Mouse (Mus musculus): ENCODE results near the gene Krt20. TPM values are rescaled to one million over a fixed set of nuclear protein-coding genes. Genes with fewer than 3 reads are reported as not detected.

Krt20 gene
- 0.30 and 0.96 TPM in 2 replicates for total RNA-seq (2021)
- long read RNA-seq, experiment 1: 0 reads
- long read RNA-seq, experiment 2, partial matches to known transcripts: 0 of 2 reads
- long read RNA-seq, experiment 2, other reads (novel, unspliced or antisense): 0 of 2 reads

DNA sequence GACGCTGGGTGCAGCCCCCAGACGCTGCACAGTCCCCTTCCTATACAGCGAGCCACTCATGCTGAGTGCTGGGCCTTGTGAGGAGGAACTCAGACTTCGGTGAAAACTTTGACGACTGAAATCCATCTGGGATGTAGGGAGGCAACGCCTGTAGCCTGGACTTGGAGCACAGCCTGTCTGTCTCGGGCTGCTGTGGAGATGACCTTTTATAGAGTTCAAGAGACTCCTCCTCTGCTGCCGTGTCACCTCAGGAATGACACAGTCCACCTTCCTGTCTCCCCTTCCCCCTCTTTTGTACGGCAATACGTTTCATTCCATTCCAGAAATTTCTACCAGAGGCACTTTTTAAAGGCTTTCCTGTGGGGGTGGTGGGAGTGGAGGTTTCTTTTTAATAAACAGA is at the start of gene Krt20:
Gene Krt20, minus strand, starts transcription at position 179 of the 400 bp plus-strand sequence.
- no peak for DNase-seq

DNA sequence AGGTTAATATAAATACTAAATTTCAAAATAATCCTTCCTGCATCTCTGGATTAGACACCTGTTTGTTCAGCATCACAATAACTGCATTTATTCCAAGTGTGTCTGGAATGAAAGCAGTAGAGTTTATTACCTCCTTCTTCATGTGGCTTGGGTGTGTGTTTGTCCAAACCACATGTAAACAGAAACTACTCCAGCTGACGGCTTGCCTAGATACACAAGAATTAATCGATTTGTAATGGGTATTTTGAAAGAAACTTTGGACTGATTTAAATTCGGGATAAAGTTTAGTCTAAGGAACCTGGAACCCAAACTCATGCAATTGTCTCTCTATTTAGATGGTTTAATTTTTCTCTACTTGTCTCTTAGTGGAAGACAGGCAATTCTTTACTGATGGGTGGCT is 37.0 kb upstream of the Krt20 start:
- DNase-seq: no peak

DNA sequence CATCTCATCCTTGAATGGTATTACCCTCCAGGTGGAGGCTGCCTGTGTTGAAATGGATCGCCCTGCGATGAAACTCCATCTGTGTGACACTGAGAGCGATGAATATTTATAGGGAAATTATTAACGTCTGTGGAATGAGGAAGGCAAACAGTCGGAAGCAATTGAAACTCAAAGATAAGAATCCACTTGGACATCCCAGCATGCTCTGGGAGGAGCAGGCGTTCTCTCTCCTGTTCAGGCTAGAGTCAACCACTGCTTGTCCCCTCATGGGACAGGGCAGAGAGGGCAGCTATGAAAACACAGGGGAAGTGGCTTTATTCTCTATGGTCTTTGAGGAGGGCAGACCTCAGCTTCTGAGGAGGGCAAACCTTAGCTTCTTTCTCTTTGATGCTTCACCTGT is 35.5 kb upstream of the Krt20 start:
- DNase-seq: no peak

DNA sequence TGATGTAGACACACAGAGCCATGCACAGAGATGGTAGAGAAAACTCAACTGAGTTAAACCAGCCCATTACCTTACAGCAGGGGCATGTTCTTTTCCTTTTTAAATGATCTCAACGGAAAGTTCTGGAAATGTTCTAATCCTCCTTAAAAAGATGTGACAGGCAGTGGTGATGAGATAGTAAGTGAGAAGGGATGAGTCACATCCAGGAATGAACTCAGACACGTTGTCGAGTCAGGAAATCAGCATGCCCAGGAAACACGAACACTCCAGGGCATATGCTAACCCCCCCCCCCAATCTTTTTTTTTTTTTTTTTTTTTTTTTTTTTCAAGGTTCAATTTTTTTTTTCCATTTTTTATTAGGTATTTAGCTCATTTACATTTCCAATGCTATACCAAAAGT is 34.5 kb upstream of the Krt20 start:
- DNase-seq: no peak

DNA sequence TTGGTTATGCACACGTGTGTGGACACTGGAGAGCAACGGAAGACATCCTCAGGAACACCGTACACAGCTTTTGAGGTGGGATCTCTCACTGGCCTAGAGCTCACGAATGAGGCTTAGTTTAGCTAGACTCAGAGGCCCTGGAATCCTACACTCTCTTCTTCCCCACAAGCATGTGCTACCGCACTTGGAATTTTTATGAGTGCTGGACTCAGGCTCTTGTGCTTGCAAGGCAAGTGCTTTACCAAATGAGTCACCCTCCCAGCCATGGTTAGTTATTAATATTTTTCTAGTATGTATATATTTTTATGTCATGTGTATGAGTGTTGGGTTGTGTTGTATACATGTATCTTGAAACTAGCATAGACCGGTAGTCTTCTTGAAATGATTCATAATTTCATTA is 34.0 kb upstream of the Krt20 start:
- no peak for DNase-seq

DNA sequence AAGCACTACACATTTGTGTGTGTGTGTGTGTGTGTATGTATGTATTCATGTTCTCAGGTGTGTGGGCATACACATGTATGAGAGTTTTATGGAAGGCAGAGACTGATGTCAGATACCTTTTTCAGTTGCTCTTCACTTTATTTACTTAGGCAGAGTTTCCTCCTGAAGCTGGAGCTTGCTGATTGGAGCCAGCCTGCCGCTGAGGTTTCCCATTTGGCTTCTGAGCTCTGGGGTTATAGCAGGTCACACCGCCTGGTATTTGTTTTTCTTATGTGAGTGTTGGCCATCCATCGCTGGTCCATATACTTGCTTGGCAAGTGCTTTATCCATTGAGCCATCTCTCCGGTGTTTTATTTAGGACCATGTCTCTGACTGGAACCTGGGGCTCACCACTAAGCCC is 31.3 kb upstream of the Krt20 start:
- DNase-seq: no peak

DNA sequence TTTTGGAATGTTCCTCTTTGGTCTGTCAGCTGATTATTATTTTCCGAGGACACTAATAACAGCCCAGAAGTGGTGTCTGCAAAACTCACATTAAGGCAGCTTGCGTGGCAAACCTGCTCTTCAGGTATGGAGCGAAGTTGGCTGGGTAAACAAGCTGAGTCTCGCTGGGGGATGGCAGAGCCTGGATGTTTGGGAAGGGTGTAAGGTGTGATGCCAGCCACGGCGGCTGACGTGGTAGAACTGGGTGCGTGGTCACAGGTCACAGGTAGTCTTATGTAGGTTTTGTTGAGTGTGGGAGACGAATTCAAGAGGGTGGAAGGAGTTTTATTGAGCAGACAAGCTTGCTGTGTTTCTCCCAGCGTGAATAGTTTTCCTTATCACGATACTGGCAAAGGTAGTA is 30.6 kb upstream of the Krt20 start:
- DNase-seq: no peak

DNA sequence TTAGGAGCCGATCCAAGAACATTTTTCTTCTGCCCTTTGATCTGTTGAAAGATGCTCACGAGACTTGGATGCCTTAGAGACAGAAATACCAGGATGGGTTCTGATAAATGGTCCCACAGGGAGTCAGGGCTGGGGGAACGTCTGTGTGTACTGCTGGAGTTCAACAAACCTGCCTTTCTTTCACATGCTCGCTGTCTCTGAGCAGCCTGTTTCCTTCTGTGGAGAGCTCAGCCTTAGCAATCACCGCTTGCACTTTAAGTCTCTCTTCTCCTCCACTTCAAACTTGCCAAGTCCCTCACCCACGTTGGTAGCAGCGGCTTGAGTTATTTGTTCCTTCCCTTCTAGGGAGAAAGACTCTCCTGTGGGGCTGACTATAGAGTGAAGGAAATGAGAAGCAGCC is 28.4 kb upstream of the Krt20 start:
- DNase-seq: no peak

DNA sequence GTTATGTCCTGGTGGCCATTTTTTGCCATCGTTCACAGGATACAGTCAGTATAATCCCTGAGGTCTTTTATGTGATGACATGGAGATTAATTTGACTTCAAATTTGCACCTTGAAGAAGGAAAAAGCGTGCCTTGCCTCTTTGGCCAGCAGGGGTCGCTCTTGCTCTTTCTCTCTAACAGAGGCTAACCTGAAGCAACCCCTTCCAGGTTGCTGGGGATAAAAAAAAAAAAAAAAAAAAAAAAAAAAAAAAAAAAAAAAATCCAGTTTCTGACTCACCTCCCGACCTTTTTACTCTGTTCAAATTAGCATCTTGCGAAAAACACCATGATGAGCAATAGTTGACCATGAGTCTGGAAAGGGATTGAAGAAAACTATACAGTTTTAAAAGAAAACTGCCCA is 26.9 kb upstream of the Krt20 start:
- peak; percentile 91 for DNase-seq

DNA sequence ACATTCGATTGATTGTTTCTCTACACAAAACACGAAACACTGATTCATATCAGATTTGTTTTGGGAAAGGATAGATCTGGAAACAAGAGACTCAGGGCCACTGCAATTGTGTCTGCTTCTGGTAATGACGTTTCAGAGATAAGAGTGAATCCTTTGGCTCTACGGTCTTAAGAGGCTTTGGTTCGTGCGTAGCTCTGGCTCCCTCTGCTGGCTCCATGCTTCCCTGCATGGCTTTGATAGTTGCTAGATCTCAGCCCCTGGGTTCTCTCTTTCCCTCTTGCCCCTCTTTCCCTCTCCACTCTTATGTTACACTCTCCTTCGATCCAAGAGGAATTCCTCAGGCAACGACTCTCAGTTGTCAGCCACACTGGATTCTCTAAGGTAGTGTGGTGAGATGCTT is 25.2 kb upstream of the Krt20 start:
- peak; percentile 75 for DNase-seq

DNA sequence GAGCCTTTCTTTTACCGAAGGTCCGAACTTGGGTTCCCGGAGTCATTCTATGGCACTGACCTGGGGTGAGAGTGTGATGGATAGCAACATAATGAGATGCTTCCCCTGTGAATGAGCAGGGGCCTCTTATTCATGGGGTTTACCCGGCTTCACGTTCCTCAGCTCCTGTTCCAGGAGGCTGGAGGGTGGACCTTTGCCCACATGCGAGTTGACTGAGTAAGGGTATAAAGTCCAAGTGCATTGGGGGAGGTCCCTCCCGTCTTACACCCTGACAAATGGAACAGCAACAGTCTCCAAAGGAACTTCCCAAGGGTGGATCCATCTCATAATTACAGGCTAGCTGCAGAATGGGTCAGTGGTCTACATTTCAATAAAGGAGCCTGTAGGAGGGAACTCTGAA is 23.8 kb upstream of the Krt20 start:
- no peak for DNase-seq

DNA sequence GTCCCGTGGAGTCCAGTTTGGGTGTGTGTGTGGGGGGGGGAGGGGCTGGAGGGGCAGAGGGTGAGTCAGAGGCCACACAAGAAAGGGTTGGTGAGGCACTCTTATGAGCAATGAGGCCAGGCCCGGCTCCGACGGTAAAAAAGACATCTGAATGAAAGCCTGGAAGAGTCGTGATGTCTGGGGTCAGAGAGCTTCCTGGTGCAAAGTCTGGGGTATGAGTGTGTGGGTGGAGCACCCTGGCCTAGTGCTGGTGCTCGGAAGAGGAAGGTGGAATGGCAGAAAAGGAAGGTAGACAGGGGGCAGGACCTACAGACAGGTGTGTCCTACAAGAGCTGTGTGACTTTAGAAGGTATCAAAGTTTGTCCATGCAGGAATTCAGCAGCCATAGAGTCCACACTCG is 20.9 kb upstream of the Krt20 start:
- no peak for DNase-seq

DNA sequence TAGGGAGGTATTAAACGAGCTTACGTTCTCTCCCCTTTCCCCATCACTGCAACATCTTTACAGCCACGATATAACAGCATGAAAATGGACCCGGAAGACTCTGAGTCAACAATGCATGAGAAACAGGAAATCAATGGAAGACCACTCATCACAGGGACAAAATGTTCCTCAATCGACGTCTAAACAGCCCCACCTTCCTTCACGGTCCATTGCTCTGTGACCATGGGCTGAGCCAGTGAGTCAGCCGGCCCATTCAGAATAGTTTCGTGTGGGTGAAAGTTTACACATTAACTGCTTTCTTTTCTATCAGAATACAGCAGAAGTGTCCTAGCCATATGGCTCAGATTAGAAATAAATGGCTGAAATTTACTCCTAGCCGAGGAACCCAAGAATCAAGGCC is 16.8 kb upstream of the Krt20 start:
- DNase-seq: no peak

DNA sequence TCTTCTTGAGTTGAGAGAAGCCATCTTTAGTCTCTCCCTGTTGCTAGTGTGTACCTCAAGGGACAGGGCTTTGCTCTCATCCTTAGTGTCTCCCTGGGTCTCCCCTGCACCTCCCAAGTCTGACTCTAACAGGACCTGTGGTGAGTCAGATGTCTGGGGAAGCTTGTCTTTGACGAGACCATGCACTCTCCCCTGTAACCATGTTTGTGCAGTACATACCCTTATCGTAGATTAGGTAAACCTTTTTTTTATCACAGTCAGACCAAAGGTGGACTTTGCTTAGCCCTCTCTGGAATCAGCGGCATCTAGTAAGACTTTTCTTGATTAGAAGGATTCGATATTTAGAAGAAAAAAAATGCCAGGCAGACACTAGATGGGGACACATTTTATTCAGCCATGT is 16.1 kb upstream of the Krt20 start:
- DNase-seq: no peak

DNA sequence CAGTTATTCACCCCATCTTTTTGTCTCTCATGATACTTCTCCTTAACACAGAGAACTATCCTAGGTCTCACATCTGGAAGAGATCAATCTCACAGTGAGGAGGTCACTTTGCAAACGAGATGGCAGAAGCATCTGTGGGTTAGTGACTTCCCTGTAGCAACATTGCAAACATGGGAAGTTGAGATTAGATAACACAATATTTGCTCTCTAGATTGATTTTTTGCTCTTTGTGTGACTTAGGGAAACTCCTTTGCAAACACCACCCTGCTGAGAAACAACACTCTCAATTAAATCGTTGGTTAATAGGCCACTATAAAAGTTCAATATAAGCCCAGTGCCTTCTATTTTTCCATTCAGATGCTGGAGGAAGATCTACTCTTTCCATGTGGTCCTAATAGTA is 10.8 kb upstream of the Krt20 start:
- no peak for DNase-seq

DNA sequence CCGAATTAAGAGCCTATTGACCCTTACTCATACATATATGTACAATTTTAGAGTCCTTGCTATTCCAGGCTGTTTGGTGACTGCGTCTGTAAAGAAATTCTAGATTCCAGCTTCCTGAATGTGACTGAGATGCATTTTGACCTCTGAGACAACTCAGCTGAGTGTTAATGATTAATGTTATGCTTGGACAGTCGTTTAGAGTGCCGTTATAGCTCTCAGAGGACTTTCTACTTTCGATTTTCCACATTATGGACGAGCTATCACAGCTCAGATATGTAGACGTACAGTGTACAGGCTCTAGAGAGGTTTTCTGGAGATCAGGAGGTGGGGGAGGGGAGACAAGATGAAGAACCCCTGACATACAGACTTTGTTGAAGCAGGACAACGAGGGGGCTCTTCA is 3.3 kb upstream of the Krt20 start:
- DNase-seq: no peak

DNA sequence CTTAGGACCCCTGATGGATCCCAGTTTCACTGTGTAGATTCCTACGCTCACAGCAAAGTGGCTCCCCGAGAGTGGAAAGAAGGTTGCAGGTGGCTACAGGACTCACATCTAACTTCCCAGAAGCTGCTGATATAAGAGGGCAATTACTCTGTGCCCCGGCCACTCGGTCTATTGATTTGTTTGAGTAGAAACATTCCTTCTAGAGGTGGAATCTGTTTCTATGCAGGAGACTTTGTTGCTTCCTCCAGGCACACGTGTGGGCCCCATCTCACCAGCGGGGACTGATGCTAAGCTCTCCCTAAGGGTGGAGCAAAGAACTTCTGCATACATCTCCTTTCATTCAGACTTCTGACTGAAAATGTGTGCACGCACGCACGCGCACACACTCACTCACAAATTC is 1.5 kb upstream of the Krt20 start:
- DNase-seq: no peak

DNA sequence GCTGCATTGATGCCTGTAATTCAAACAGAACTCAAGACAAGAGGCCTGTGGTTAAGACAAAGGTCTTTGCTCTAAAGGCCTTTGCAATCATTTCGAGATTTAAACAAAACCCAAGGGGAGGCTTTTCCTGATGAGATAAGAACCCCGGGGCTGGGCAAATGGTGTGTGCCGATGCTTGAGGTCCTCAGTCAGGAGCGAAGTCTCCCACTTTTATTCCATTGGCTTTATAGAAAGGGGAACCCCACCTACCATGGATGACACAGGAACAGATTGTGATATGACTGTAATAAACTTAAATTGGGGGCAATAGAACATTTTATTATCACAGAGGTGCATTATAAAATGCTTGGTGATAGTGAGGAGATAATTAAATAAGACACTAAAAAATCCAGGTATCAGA is 1.3 kb downstream of the Krt20 start:
- no peak for DNase-seq

DNA sequence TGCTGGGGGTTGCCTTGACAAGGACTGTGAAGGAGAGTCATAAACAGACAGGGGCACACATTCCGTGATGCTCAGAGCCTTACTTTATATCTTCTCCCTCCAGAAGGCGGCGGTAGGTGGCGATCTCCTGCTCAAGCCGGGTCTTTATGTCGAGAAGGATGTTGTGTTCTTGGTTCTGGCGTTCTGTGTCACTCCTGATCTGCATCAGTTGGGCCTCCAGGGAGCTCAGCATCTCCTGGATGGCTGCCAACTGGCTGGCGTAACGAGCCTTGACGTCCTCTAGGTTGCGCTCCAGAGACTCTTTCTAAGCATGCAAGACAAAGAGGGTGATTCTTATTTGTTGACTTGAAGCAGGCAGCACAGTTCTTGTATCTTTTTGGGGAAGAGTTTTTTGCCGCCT is 7.3 kb downstream of the Krt20 start:
- DNase-seq: peak; percentile 41

DNA sequence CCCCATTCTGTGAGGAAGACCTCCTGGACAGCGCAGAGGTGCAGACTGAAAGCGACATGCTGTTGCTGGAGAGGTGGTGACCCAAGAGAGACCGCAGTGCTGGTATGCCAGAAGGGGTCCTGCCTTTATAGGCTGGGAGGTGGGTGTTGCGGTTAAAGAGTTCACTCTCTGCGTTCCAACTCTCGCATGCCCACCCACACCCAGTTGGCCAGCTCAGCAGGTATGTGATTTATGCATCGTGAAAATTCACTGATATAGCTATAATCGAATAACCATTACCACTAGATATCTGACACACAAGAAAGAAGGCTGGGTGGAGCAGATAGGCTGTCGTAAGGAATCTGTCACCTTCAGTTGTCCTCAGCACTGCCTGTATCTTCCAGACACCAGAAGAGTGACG is 15.8 kb downstream of the Krt20 start, which contains the start of gene Krt12:
Gene Krt12, minus strand, starts transcription at position 101 of the 400 bp plus-strand sequence.
- no peak for DNase-seq

DNA sequence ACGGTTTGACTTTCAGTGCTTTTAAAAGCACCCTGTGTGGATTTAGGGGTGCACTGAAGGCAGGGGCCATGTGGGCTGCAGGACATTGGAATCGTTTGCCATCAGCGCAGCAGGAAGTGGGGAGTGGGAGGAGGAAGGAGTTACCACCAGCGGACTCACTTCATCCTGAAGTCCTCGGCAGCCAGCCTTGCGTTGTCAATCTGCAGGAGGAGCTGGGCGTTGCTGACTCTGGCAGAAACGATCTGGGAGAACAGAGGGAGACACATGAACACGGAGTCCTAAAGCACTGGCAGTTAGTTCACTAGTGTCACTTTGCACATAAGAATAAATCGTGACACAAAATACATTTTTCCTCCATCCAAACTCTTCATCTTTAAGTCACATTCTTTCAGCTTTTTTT is 17.4 kb downstream of the Krt20 start:
- no peak for DNase-seq

DNA sequence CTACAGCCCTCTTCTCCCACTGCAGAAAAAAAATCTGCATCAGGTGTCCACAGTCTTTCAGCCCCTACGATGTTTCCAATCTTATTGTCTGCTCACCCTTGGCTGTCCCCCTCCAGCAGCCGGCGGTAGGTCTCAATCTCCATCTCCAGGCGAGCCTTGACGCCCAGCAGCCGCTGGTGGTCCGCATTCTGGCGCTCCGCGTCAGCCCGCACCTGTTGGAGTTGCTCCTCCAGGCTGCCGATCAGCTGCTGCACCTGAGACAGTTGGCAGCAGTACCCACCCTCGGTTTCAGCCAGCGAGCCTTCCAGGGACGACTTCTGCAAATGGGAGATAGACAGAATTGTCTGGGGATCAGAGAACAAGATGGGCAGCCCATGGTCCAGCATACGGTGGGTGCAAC is 20.1 kb downstream of the Krt20 start:
- DNase-seq: no peak

DNA sequence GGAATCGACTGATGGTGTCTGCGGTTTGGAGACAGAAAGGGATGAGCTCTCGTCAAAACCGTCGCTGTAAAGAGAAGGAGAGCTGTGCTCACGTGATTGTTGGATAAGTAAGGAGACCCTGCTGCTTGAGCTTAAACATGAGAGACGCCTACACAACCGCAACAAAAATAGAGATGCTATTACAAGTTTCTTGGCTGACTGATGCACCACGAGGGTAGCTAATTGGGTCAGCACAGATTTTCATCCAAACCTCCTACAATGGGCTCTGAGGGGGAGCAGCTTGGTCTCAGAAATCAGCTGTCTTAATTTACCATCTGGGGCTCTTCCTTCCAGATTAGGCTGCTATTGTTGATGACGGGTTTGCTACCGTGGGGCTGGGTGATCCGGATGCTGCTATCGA is 21.0 kb downstream of the Krt20 start:
- DNase-seq: no peak

DNA sequence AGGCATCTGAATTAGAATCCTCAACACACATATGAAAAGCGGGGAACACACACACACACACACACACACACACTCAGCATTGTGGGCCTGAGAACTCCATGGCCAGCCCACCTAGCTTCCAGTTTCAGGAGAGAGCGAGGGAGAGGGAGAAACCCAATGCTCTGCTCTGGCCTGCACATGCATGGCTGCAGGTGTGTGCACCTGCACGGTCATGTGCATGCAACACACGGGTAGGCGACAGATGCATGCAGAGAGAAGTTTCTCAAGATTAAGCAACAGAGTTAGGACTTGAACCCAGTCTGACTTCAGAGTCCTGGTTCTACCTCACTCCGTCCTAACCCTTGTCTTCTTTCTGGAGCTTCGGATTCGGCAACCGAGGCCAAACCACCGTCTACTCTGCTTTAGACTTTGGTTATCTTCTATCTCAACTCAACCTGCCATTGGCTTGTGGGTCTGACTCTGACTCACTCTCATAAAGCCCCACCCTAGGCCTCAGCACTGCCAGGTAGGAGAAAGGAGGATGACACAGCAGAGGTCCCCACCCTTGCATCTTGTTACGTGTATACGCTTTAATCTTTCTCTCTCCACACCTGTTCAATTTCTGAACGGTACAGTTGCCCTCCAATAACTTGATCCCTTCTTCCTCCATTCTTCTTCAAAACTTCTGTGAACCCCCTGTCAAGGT is 23.3 kb downstream of the Krt20 start:
- no peak for DNase-seq

DNA sequence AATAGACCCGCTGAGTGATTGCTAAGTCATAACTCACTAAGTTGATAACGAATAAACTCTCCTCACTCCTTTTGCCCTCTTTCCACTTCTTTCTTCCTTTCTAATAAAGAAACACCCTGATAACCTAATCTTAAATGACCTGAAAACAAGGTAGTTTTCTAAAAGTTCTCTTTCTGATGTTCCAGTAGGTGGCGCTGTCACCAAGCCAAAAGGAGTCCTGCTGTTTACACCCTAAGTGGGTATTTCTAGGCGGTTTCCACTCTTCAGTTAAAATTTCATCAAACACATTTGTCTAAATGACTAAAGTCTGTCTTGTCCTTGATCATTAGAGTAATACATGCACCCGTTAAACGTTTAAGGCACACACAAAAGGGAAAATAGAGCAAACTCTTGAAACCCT is 24.7 kb downstream of the Krt20 start:
- peak; percentile 65 for DNase-seq
